Mouse (Mus musculus) embryo, embryonic 11.5 days (tissue): ENCODE results near the gene Ptgis.

Source experiments
- DNase-seq: peaks from one replicate; pipeline ENCODE4 v3.0.0-alpha.2; 2012; ENCODE audit warnings: low read depth, low spot score

Gene Ptgis

GRCm38 (mm10) chr2:167240008-167240964 is at the start of gene Ptgis:
Gene Ptgis (minus strand): TSS chr2:167240604.
- no peak for DNase-seq

DNA sequence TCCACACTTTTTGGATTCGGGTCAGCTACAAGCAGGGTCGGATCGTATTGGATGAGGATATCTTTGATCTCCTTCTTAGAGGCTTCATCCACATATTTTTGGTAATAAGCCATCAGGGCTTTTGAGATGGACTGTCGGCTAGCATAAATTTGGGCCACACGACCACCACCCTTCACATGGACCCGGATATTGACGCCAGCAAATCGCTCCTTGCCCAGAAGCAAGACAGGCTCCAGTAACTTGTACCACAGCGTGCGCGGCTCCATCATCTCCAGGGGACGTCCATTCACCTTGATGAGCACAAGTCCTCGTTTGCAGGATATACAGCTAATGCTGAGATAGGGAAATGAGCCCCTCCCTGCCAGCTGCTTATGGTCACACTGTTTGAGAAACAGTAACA is 41.1 kb upstream of the Ptgis start:
- DNase-seq, result no peak

GRCm38 (mm10) chr2:167280986-167281310 is 40.5 kb upstream of the Ptgis start:
- no peak for DNase-seq

GRCm38 (mm10) chr2:167280090-167280985 is 39.9 kb upstream of the Ptgis start:
- DNase-seq, result peak; percentile 73

DNA sequence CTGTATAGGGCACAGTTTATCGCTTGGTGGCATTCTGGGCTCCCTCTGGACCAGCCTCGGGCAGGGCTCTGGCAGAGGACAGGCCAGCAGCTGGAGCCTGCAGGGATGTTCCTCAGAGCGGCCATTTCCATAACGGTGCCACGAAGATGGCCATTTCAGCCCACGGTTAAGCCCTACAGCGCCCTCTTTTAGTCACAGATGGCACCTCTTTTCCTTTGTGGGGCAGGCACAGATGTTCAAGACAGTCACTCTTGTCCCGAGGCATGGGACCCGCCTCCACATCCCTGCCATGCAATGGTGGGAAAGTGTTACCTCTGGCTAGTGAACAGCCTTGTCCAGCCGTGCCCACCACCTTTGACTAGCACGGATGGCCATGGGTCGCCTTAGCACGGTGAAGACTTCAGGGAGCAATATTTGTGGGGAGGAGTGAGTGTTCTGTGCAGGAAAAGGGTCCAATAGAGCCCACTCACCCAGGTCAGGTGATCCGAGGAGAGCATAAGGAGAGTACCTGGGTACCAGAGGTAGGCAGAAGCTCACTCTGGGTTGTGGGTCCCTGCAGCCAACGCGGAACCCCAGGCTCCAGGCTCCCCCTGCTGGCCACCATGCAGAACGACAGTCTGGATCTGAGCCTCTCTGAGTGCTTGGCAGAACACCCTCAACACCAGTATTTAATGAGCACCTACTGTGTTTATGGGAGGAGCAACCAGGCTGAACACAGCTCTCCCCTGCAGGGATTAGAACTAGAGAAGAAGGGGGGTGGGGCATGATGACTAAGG is 38.5 kb upstream of the Ptgis start:
- DNase-seq, result peak; percentile 46

- DNase-seq, result no peak
Observed at GRCm38 (mm10) chr2:167278011-167278410, 37.6 kb upstream of the Ptgis start.

DNA sequence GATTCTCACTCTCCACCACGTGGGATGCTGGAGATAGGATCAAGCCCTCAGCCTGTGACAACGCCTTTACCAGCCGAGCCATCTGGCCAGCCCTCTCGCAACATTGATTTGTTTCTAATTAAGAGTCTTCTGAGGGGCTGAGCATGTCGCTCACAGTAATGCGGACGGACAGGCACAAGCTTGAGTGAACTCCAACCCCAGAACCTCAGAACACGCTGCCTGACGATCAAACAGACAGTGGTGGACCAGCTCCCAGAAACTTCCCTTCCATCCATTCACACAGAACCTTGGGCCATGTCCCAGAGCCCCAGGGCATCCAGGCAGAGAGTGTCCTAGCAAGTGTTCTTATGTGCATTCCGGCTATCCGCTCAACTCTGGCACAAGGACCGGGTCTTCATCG is 36.6 kb upstream of the Ptgis start:
- DNase-seq, result no peak

DNA sequence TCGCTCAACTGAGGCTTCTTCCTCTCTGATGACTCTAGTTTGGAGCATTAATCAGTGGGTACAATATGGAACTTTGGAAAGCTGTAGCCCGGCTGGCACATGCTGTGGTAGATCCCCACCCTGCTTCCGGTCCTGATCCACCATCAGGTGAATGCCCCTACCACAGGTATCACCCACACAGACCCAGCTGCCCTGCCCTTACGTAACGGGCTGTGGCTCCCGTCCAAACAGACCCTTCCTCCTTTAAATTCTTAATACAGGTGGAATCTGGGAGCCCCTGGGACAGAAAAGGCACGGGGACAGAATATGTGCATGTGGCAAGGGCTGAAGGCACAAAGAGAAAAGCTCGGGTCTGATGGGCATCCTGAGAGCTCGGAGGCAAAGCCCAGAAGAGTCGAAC is 35.5 kb upstream of the Ptgis start:
- DNase-seq, result no peak

DNA sequence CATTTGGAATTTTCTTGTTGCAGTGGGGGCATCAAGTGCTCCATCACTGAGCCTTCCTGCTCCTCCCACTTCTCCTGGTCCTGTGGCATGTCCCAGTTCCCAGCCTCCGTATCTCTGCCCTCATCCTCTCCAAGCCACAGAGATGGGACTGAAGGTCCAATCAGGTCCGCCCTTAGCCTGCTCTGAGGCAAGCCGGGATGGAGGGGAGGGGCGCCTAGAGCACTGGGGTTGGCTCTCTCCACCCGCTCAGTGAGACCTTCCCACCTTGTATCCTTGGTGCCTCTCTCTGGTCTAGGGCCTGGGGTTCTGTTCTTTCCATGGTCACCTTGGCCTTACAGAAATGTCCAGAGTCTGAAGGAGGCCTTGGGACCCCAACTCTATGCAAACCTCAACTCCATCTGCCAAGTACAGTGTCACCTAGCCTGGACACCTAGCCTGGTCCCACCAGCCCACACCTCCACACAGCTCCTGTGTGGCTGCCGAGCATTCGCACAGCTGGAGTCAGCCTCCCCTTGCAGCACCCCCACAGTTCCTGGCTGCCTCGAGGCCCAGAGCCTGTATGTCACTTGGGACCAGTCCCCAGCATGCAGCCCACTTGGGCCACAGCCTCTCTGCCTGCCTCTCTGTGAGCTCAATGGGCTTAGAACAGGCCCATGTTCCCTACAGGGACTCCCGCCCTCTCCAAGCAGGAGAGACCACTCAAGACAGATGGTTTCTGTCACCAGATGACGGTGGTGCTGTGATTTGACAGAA is 34.5 kb upstream of the Ptgis start:
- DNase-seq, result no peak

DNA sequence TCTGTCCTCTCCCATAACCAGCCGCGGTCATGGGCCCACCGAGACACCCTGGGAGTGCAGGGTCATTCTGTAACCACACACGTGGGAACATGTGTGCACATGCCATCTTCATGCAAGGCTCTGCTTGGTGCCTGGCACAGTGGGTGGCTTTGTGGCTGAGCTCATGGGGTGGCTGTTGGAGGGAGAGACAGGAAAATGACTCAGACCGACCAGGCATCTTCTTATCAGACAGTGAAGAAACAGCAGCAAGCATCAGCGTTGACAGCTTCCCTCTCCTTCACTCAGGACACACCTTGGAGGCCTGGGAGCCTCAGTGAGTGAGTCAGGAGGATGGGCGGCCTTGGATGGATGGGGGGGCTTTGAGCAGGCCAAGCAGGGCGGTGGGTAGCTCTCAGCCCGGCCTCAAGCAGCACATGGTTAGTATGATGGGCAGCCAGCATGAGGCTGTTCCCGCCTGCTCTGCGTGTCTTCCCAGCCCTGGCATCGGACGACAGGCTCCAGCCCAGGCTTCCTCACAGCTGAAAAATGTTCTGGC is 32.9 kb upstream of the Ptgis start:
- DNase-seq, result no peak

- DNase-seq, result no peak
Observed at GRCm38 (mm10) chr2:167272706-167273105, 32.3 kb upstream of the Ptgis start.

GRCm38 (mm10) chr2:167271121-167271521 is 30.7 kb upstream of the Ptgis start:
- DNase-seq, result no peak

DNA sequence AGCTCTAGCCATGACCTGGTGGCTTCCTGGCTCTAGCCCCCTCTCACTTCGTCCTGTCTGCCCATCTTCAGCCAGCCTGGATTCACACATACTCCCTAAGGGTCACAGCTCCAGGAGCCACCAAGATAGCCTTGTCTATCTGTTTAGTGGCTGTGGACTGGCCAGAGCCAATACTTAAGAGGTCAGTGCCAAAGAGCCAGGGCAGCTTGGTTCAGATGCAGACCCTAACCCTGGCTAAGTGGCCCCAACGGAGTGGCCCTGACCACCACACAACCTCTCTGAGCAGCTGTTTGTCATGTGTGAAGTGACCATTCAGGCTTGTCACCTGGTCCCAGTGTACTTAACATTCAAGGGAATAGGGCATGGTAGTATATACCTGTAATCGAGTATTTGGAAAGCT is 30.1 kb upstream of the Ptgis start:
- no peak for DNase-seq

GRCm38 (mm10) chr2:167268721-167269120 is 28.3 kb upstream of the Ptgis start:
- DNase-seq, result no peak

DNA sequence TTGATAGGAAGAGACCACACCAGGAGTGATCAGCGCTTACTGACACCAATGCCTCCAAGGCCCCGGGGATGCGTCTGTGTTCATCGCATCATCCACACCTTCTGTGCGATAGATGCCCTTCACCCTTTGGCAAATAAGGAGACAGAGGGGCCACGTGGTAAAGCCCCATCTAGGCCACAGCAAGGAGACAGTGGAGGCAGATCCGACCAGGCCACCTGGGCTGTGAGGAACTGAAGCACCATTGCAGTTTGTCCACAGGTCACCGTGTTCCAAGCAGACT is 27.9 kb upstream of the Ptgis start:
- DNase-seq, result no peak

- no peak for DNase-seq
Observed at GRCm38 (mm10) chr2:167267531-167268410, 27.4 kb upstream of the Ptgis start.

GRCm38 (mm10) chr2:167266231-167266630 is 25.8 kb upstream of the Ptgis start:
- DNase-seq, result no peak

GRCm38 (mm10) chr2:167265806-167266205 is 25.4 kb upstream of the Ptgis start:
- no peak for DNase-seq

DNA sequence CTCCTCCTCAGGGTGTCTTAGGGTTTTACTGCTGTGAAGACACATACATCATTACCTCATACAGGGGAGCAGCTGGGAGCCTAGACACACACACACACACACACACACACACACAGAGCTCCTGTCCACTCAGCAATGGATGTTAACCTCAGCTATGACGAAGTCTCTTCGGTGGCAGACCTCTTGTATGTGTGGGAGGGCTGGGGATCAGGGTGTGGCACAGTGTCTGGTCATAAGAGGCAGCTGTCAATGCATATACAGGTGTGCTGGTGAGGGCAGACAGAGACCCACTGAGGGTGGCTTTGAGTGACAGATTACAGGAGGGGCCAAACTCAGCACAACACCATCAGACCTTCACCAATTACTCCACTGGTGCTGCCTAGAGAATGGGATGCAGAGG is 24.6 kb upstream of the Ptgis start:
- no peak for DNase-seq

GRCm38 (mm10) chr2:167263931-167264330 is 23.5 kb upstream of the Ptgis start:
- DNase-seq, result no peak
